Mouse (Mus musculus) splenic B cell, adult 2 months (primary cell): ENCODE results near the gene Zfp318.
A peak's percentile ranks its signal among the peaks of the same experiment; 100 is the strongest.

Experiments
- DNase-seq: peaks from one replicate; pipeline ENCODE4 v3.0.0-alpha.2; 2011; ENCODE audit warnings: low read depth, low spot score
- H3K27me3 ChIP-seq: 2 replicates; pipeline ENCODE4 v1.6.1; 2012; ENCODE audit warnings: mild to moderate bottlenecking, low read length, moderate library complexity, mixed read lengths; ENCODE audit not compliant: control insufficient read depth, poor library complexity, insufficient read depth, severe bottlenecking
- H3K36me3 ChIP-seq: 2 replicates; pipeline ENCODE4 v1.6.1; 2012; ENCODE audit warnings: mild to moderate bottlenecking, low read length, moderate library complexity, mixed read lengths; ENCODE audit not compliant: control insufficient read depth, poor library complexity, insufficient read depth, severe bottlenecking

Gene Zfp318

DNA sequence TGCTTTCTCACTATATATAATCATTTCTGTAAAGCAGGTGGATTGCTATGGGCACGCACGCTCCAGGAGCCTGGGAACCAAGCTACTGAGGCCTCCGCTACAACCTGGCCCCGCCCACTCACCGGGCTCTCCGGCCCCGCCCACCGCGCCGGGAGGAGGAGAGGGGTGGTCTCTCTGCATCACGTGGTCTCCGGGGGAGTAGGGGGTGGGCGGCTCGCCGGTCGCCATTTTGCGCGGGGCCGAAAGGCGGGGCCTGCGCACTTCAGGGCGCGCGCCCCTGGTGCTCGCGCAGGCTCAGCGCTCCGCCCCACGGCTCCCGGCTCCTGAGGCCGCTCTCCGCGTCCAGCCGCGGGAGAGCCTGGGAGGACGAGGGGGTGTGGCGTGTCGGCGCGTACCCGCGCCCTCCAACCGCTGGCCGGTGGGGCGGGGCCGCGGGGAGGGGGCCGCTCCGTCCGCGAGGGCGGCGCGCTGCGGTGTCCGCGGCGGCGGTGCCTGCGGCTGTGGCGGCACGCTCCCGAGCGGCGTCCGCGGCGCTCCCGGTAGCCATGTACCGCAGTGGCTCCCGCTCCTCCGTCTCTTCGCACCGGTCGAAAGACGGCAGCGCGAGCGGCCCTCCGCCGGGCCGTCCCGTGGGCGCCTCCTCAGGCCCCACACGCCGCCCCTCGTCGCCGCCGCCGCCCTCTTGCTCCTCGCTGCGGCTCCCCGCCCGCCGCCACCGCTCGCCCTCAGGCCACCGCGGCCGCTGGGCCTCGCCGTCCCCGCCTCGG lies at the start of gene Zfp318:
Gene Zfp318 (plus strand): TSS at position 438 of the 767 bp plus-strand sequence.
- no peaks in the 10 kb centered on the region; the same call in 1 of the 2 replicates for H3K36me3 ChIP-seq
- no peaks in the 10 kb centered on the region for H3K27me3 ChIP-seq
- peak; percentile 96 for DNase-seq

DNA sequence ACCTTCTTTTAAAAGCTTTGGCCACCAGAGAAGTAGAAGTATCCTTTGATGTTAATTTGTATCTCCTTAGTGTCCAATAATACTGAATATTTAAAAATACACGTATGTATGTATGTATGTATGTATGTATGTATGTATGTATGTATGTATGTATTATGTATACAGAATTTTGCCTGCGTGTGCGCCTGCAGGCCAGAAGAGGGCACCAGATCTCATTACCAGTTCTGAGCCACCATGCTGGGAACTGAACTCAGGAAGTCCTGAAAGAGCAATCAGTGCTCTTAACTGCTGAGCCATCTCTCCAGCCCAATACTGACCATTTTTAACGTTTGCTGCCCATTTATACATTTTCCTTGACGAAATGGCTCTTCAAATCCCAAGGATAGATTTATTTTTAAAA lies 47.1 kb upstream of the Zfp318 start:
- DNase-seq = peak; percentile 67
- Histone ChIP-seq H3K27me3 (no peaks in the 10 kb centered on the region), H3K36me3 (no peaks in the 10 kb centered on the region)

DNA sequence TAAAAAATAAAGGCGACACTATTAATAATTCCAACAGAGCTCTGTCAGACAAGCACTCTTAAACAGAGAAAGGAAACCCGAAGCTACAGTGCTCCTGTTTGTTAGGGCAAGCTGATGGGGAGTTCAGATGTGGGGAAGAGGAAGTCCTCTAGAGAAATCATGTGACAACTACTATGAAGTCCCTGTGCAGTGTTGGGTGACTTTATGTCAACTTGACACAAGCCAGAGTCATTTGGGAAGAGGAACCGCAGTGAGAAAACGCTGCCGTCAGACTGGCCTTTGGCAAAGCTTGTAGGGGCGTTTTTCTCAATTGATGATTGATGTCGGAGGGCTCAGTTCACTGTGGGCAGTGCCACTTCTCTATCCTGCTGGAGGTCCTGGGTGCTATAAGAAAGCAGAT lies 42.3 kb upstream of the Zfp318 start:
- Histone ChIP-seq H3K36me3 (no peaks in the 10 kb centered on the region), H3K27me3 (no peaks in the 10 kb centered on the region)
- DNase-seq = peak; percentile 80

DNA sequence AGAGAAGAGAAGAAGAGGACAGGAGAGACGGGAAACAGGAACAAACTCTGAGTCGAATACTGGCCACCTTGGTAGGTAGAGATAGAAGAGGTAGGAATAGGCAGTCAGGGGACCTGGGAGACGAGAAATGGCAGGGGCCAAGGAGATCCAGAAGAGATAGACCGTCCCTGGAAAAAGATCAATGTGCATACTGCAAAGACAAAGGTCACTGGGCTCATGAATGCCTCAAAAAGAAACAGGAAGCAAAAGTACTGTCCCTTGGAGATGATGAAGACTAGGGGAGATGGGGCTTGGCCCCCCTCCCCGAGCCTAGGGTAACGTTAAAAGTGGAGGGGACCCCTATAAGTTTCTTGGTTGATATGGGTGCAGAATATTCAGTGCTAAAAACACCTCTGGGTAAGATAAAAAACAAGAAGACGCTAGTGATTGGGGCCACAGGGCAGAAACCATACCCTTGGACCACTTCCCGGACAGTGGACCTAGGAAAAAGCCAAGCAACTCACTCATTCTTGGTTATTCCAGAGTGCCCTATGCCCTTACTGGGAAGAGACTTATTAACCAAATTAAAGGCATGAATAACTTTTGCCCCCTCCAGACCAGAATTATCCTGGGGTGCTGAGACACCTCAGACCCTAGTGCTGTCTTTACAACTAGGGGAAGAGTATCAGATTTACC lies 32.4 kb upstream of the Zfp318 start:
- no peak for DNase-seq
- no peaks in the 10 kb centered on the region for H3K36me3 ChIP-seq

DNA sequence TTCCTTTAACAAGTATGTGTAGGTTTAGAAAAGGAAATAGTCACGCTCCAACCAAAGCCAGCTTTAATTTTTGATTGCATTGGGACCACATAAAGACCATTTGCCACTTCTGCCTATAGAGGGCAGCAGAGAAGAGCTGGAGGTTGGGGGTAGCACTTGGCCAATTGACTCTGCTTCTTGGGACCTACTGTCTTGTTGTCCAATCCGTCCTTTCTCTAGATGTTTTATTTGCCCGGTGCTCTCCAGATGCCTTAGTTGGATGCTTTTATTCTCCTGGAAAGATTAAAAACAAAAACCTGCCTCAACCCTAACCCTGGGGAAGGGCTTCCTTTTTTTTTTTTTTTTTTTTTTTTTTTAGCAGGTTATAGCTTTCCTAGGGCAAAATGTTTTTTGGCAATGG lies 11.7 kb upstream of the Zfp318 start:
- peak; percentile 86 for DNase-seq
- H3K36me3 ChIP-seq = no peaks in the 10 kb centered on the region
- no peaks in the 10 kb centered on the region for H3K27me3 ChIP-seq

More for the DNA sequence above, 32.4 kb upstream of the Zfp318 start:
- H3K27me3 ChIP-seq = no peaks in the 10 kb centered on the region

DNA sequence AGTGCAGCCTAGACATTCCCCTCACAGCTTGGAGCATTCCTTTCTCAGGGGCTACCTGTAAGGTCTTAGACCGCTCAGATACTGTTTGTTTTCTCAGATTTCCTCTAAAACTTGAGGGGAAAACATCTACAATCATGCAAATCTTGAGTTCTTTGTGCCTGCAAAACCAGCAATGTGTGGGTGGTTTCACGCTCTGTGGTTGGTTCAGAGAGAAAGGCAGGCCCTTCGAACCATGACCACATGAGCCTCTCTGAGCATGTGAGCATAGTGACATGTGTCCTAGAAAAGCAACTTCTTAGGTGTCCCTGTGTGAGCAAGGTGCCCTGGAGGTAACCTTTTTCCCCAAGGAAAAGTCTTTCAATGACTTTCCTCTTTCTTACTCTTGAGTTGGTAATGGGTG lies 5.0 kb upstream of the Zfp318 start:
- DNase-seq = peak; percentile 85

DNA sequence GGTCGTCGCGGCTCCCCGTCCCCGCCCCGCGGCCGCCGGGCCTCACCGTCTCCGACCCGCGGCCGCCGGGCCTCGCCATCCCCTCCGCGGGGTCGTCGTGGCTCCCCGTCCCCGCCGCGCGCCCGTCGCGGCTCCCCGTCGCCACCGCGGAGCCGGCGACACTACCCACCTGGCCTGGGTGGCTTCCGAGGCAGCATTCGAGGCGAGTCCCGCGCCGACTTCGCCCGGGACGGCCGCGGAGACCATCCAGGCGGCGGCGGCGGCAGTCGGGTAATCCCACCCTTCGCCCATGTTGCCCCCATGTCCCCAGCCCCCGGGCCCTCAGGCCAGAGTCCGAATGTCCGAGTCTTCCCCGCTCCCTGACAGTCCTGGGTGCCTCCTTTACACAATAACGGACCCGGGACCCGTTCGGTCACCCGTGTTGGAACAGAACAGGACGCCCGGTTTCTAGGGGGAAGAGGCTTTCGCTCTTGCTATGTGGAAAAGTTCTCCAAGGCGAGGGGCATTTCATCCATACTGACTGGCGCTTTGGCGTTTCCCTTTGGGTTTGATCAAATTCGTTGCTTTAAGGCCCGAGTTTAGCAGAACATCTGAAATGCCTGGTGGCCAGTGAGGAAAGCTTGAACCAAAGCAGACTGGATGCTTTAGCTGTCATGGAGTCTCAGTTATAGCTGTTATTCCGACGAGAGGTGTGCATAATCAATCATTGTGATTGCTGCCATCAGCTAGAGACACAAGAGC lies 700 bp downstream of the Zfp318 start:
- no peaks in the 10 kb centered on the region for H3K27me3 ChIP-seq
- DNase-seq = peak; percentile 21

More for the DNA sequence above, 5.0 kb upstream of the Zfp318 start:
- H3K27me3 ChIP-seq = no peaks in the 10 kb centered on the region
- H3K36me3 ChIP-seq = no peaks in the 10 kb centered on the region

DNA sequence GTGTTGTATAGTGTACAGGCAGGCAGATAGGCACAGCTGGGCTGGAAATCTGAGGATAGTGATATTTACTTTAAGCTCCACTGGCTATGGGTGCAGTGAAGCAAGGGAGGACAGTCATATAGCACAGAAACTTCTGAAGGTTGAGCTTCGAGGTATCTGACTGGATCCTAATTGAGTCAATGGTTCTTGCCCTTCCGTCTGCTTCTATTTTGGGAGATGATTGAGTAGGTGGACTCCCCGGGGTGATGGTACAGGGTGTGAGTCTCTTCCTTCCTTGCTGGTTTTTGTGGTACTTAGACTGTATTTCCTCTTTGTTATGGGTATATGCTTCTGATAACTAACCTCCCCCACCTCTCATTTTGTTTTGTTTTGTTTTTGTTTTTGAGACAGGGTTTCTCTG lies 4.7 kb downstream of the Zfp318 start:
- DNase-seq = peak; percentile 85
- Histone ChIP-seq H3K27me3 (no peaks in the 10 kb centered on the region), H3K36me3 (peaks cover 8% of the 10 kb centered on the region; the same call in 1 of the 2 replicates)

More for the DNA sequence above, 700 bp downstream of the Zfp318 start:
- H3K36me3 ChIP-seq = peaks cover 3% of the 10 kb centered on the region; the same call in 1 of the 2 replicates

DNA sequence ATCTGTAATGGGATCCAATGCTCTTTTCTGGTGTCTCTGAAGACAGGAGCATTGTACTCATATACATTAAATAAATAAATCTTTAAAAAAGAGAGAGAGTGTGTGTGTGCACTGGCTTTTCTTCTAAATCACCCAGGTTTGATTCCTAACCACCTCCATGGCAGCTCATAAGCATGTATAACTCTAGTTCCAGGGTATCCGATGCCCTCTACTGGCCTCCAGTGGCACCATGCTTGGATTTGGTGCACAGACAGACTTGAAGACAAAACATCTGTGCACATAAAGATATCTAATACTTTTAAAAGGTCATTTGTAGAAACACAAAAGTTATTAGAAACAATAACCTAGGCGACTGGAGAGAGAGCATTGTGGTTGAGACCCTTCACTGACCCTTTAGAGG lies 9.5 kb downstream of the Zfp318 start:
- peak; percentile 84 for DNase-seq
- no peaks in the 10 kb centered on the region for H3K27me3 ChIP-seq
- H3K36me3 ChIP-seq = peaks cover 21% of the 10 kb centered on the region

DNA sequence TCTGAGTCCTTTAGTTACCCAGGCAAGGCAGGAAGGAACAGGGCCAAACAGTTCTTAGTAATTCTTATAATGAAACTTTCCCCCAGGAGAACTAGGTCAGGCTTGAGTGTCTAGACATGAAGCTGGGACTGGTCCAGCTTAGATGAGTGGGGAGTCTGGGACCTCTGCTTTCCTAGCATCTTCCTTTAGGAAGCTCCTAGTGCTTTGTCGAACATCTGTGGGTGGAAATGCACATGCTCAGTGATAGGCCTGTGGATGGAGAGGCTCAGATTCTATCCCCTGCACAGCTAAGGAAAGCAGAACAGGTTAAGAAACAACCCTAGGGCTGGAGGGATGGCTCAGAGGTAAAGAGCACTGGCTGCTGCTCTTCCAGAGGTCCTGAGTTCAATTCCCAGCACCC lies 11.1 kb downstream of the Zfp318 start:
- Histone ChIP-seq H3K36me3 (peaks cover 23% of the 10 kb centered on the region), H3K27me3 (no peaks in the 10 kb centered on the region)
- no peak for DNase-seq

DNA sequence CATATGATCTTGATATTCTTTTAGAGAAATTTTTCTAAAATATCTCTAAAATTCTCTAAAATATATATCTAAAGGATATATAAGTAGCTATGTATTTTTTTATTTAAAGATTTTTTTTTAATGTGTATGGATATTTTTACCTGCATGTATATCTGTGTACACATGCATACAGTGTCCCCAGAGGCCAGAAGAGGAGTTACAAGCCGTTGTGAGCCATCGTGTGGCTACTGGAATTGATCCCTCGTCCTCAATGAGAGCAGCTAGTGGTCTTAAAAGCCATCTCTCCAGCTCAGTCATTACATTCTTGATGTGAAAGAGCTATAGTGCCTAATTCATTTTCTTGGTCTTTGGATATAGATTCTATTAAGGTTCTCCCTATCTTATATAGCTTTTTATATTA lies 24.9 kb downstream of the Zfp318 start:
- H3K27me3 ChIP-seq = no peaks in the 10 kb centered on the region
- H3K36me3 ChIP-seq = peaks cover 43% of the 10 kb centered on the region
- DNase-seq = peak; percentile 55

DNA sequence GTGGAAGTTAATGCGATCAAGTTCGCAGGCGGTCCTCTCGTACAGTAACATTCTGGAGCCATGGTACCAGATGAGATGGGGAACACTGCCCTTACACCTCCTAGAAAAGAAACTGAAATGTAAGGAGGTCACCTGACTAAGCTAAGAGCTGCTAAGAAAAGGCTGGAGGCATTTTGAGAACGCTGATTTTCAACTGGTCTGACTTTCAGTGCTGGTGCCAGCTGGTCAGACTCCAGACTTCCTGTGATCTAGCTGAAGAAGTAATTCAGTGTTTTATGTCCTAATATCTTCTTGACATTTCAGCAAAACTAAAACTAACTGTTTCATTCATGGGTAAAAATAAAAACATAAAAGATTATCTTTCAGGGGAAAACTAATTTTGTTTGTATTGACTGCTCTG lies 35.1 kb downstream of the Zfp318 start:
- Histone ChIP-seq H3K36me3 (peaks cover 5% of the 10 kb centered on the region; the same call in 1 of the 2 replicates), H3K27me3 (no peaks in the 10 kb centered on the region)
- DNase-seq = no peak

DNA sequence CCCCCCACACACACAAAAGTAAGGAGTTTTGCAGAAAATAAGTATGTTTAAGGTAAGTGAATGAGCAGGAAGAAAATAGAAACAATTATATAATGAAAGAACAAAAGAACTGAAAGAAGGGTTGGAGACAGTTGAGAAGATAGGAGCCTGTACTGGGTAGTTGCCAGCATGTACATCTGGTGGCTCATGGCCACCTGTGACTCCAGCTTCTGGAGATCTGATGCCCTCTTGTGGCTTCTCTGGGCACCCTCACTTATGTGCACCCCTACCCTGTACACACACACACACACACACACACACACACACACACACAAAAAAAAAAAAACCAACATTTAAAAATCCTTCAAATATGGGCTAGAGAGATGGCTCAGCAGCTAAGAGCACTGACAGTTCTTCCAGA lies 36.2 kb downstream of the Zfp318 start:
- DNase-seq = peak; percentile 33
- H3K27me3 ChIP-seq = no peaks in the 10 kb centered on the region

DNA sequence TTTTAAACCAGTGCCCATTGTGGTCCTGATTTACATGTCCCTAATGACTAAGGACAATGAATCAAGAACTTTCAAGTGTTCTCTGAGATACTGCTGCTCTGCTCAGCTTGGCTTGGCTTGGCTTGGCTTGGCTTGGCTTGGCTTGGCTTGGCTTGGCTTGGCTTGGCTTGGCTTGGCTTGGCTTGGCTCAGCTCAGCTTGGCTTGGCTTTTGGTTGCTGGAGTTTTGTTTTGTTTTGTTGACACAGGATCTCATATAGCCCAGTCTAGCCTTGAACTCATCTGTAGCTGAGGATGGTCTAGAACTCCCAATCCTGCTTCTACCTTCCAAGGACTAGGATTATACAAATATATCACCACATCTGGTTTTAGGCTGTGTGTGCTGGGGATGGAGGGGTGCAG lies 43.0 kb downstream of the Zfp318 start:
- no peak for DNase-seq
- Histone ChIP-seq H3K36me3 (no peaks in the 10 kb centered on the region), H3K27me3 (no peaks in the 10 kb centered on the region; the same call in 1 of the 2 replicates)

More for the DNA sequence above, 36.2 kb downstream of the Zfp318 start:
- peaks cover 3% of the 10 kb centered on the region; the same call in 1 of the 2 replicates for H3K36me3 ChIP-seq
